Mouse (Mus musculus): Measurements from ENCODE around the gene Htra1. TPM values are rescaled to one million over a fixed set of nuclear protein-coding genes. Genes with fewer than 3 reads are reported as not detected.

Htra1 gene
- polyA plus RNA-seq, 1 experiment from 2014 or later, result 20.4 TPM

DNA sequence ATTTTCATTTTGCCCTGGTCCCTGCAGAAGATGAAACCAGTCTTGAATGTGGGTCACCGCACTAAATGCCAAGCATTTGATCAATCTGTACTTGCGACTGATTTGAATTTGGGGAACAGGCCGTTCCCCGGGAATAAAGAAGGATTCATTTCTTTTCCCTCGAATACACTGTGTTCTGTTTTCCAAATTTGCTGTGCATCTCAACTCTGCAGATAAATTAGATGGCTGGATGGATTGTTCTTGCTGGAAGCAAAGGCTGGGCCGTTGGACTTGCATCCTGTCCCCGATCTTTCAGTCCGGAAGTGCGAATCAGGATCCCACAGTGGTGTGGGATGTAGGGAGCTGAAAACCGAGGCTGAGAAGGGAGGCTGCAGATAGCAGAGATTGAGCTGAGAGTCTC is 17.5 kb downstream of the Htra1 start:
- Histone ChIP-seq H3K9ac (replicated peaks; ENCODE audit: low read depth, low read length) (no peak overlapping the region), H3K27me3 (replicated peaks; ENCODE audit: control insufficient read depth, insufficient read depth, low read length) (no peaks in the 10 kb centered on the region), H3K27ac (ENCODE audit: low read length) (no peak overlapping the region), H3K9me3 (ENCODE audit: control insufficient read depth, low read length) (no peaks in the 10 kb centered on the region), H3K36me3 (ENCODE audit: control insufficient read depth, insufficient read depth) (no peaks in the 10 kb centered on the region), H3K4me2 (ENCODE audit: low read length) (no peak overlapping the region), H3K4me1 (replicated peaks; ENCODE audit: control insufficient read depth, insufficient read depth, low read length) (peaks cover 8% of the 10 kb centered on the region), H3K4me3 (replicated peaks; ENCODE audit: low read length) (no peak overlapping the region)
- 88% methylated on average over 10 of the region's 10 CpGs for WGBS
- ATAC-seq, result no peak

DNA sequence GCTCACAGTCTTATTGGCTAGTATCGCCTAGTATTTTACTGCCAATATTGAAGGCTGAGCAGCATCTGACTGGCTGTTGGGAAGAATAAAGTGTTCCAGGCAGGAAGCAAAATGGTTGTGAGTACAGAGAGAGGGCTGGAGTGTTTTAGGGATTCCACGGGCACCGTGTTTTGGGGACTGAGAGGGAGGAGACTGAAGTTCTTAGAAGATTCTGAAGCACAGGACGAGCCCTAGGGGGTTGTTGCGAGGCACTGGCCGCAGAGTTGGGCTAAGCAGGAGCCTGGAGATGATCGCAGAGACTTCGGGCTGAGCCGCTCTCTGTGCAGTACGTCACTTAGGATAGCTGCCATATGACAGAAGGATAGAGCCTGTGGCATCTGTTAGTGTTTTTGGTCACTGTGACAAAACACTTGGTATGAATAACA is 18.3 kb downstream of the Htra1 start:
- H3K9ac ChIP-seq (replicated peaks; ENCODE audit: low read depth, low read length), result no peak overlapping the region
- H3K9me3 ChIP-seq (ENCODE audit: control insufficient read depth, low read length), result no peaks in the 10 kb centered on the region
- no peak overlapping the region for H3K4me2 ChIP-seq (ENCODE audit: low read length)
- H3K36me3 ChIP-seq (ENCODE audit: control insufficient read depth, insufficient read depth), result no peaks in the 10 kb centered on the region
- H3K27ac ChIP-seq (ENCODE audit: low read length), result peak overlapping the region; percentile 4; the same call in 1 of the 2 replicates
- peaks cover 3% of the 10 kb centered on the region for H3K4me1 ChIP-seq (replicated peaks; ENCODE audit: control insufficient read depth, insufficient read depth, low read length)
- peak; percentile 65; the same call in 1 of the 2 replicates for ATAC-seq
- no peaks in the 10 kb centered on the region for H3K27me3 ChIP-seq (replicated peaks; ENCODE audit: control insufficient read depth, insufficient read depth, low read length)
- H3K4me3 ChIP-seq (replicated peaks; ENCODE audit: low read length), result no peak overlapping the region
- 76% methylated on average over 10 of the region's 10 CpGs for WGBS

DNA sequence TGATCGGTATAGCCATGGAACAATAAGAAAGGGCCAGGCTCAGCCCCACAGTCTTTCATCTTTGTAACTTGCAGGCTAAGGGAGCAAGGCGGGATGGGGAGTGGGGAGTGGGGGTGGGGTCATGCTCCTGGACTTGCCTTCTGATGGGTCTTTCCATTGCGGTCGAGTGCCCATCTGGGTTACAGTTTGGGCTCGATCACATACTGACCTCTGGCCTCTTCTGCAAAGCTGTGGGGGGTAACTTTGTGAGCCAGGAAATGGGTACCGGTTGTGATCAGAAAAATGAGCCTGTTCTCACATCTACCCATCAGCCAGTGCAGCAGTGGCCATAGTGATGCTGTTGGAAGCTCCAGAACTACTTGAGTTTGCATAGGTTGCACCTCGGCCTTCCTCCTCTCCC is 22.6 kb downstream of the Htra1 start:
- Histone ChIP-seq H3K4me1 (replicated peaks; ENCODE audit: control insufficient read depth, insufficient read depth, low read length) (no peaks in the 10 kb centered on the region), H3K4me2 (ENCODE audit: low read length) (no peak overlapping the region), H3K9ac (replicated peaks; ENCODE audit: low read depth, low read length) (no peak overlapping the region), H3K9me3 (ENCODE audit: control insufficient read depth, low read length) (no peaks in the 10 kb centered on the region), H3K4me3 (replicated peaks; ENCODE audit: low read length) (no peak overlapping the region), H3K27me3 (replicated peaks; ENCODE audit: control insufficient read depth, insufficient read depth, low read length) (no peaks in the 10 kb centered on the region), H3K36me3 (ENCODE audit: control insufficient read depth, insufficient read depth) (no peaks in the 10 kb centered on the region), H3K27ac (ENCODE audit: low read length) (no peak overlapping the region)
- WGBS, result 66% methylated on average over 7 of the region's 7 CpGs
- no peak for ATAC-seq

DNA sequence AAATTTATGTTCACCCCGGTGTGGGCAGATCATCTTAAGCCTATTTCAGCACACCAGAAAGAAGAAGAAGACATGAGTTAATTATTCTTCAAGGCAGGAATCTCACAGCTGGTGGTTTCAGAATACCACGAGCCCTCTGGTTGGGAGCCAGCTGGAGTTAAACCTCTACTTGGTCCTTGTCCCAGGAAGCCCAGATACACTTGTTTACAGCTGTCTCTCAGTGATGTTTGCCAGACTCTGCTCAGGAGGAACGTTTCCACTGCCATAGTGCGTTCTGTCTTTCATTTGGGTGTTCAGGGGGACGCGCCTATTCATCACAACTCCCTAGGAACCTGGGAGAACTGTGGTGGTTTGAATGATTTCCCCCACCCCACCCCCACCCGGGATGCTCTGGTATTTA is 24.0 kb downstream of the Htra1 start:
- Histone ChIP-seq H3K27ac (ENCODE audit: low read length) (no peak overlapping the region; the same call in 1 of the 2 replicates), H3K27me3 (replicated peaks; ENCODE audit: control insufficient read depth, insufficient read depth, low read length) (no peaks in the 10 kb centered on the region), H3K4me1 (replicated peaks; ENCODE audit: control insufficient read depth, insufficient read depth, low read length) (no peaks in the 10 kb centered on the region), H3K4me3 (replicated peaks; ENCODE audit: low read length) (no peak overlapping the region), H3K9ac (replicated peaks; ENCODE audit: low read depth, low read length) (no peak overlapping the region), H3K9me3 (ENCODE audit: control insufficient read depth, low read length) (no peaks in the 10 kb centered on the region), H3K36me3 (ENCODE audit: control insufficient read depth, insufficient read depth) (no peaks in the 10 kb centered on the region), H3K4me2 (ENCODE audit: low read length) (no peak overlapping the region)
- ATAC-seq, result no peak
- WGBS, result 43% methylated on average over 7 of the region's 7 CpGs

DNA sequence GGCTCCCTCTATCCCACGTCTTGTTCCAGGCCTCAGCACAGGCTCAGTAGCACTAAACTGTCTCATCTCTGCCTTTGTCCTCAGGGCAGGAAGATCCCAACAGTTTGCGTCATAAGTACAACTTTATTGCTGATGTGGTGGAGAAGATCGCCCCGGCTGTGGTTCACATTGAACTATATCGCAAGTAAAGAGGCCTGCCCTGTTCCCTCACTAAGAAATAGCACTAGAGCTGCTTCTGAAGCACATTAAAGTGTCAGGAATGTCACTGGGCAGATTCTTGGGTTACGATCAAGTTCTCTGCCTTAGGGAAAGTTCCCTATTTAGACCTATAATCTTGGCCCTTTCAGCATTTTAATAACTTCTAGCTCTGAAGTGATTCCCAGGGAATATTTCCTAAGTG is 25.5 kb downstream of the Htra1 start:
- H3K36me3 ChIP-seq (ENCODE audit: control insufficient read depth, insufficient read depth), result no peaks in the 10 kb centered on the region

DNA sequence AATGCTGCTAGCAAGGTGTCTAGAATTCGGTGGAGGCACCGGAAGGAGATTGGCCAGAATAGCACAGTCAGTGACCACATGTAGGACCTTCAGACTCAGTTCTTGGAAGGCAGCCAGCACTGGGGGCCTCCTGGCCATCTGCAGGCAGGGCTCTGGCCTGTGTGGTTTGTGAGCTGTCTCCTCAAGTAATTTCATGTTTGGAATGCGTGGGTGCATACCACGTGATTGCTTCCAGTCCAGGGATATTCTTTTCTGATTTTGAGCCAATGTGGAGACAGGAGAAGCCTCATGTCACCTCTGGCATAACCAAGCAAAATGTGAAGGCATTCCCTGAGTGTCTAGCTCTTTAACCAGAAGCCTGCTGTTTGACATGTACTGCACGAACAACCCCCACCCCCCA is 28.8 kb downstream of the Htra1 start:
- Histone ChIP-seq H3K27me3 (replicated peaks; ENCODE audit: control insufficient read depth, insufficient read depth, low read length) (no peaks in the 10 kb centered on the region), H3K9ac (replicated peaks; ENCODE audit: low read depth, low read length) (no peak overlapping the region), H3K36me3 (ENCODE audit: control insufficient read depth, insufficient read depth) (no peaks in the 10 kb centered on the region), H3K4me3 (replicated peaks; ENCODE audit: low read length) (no peak overlapping the region), H3K4me2 (ENCODE audit: low read length) (no peak overlapping the region), H3K4me1 (replicated peaks; ENCODE audit: control insufficient read depth, insufficient read depth, low read length) (peaks cover 20% of the 10 kb centered on the region), H3K27ac (ENCODE audit: low read length) (no peak overlapping the region), H3K9me3 (ENCODE audit: control insufficient read depth, low read length) (no peaks in the 10 kb centered on the region)
- WGBS, result 64% methylated on average over 5 of the region's 5 CpGs
- ATAC-seq, result no peak

More for the DNA sequence above, 25.5 kb downstream of the Htra1 start:
- ATAC-seq, result no peak
- Histone ChIP-seq H3K9me3 (ENCODE audit: control insufficient read depth, low read length) (no peaks in the 10 kb centered on the region), H3K4me2 (ENCODE audit: low read length) (no peak overlapping the region), H3K4me1 (replicated peaks; ENCODE audit: control insufficient read depth, insufficient read depth, low read length) (peaks cover 13% of the 10 kb centered on the region), H3K9ac (replicated peaks; ENCODE audit: low read depth, low read length) (no peak overlapping the region), H3K27ac (ENCODE audit: low read length) (no peak overlapping the region), H3K4me3 (replicated peaks; ENCODE audit: low read length) (no peak overlapping the region), H3K27me3 (replicated peaks; ENCODE audit: control insufficient read depth, insufficient read depth, low read length) (no peaks in the 10 kb centered on the region)
- 93% methylated on average over 6 of the region's 6 CpGs for WGBS

DNA sequence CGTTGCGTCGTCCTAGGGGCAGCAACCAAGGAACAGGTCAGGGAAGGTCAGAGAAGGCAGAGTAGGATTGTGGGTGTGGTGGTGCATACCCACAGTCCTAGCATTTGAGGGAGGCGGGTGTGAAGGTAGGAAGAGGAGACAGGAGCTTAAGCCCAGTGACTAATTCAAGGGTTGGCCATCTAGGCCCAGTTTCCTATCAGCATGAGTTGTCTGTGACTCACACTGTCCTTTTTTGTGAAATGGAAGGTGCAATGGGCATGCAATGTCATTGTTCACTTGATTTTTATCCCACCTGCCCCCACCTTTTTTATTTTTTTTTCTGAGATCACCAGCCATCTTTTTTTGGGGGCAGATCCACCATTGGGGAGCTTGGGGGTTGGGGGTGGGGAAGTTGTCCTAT is 29.5 kb downstream of the Htra1 start:
- Histone ChIP-seq H3K4me1 (replicated peaks; ENCODE audit: control insufficient read depth, insufficient read depth, low read length) (peaks cover 21% of the 10 kb centered on the region), H3K4me2 (ENCODE audit: low read length) (no peak overlapping the region), H3K36me3 (ENCODE audit: control insufficient read depth, insufficient read depth) (no peaks in the 10 kb centered on the region), H3K27me3 (replicated peaks; ENCODE audit: control insufficient read depth, insufficient read depth, low read length) (no peaks in the 10 kb centered on the region), H3K4me3 (replicated peaks; ENCODE audit: low read length) (no peak overlapping the region), H3K9me3 (ENCODE audit: control insufficient read depth, low read length) (no peaks in the 10 kb centered on the region), H3K9ac (replicated peaks; ENCODE audit: low read depth, low read length) (no peak overlapping the region; the same call in 1 of the 2 replicates), H3K27ac (ENCODE audit: low read length) (peak overlapping the region; percentile 59)
- ATAC-seq, result no peak
- 96% methylated on average over 4 of the region's 4 CpGs for WGBS

DNA sequence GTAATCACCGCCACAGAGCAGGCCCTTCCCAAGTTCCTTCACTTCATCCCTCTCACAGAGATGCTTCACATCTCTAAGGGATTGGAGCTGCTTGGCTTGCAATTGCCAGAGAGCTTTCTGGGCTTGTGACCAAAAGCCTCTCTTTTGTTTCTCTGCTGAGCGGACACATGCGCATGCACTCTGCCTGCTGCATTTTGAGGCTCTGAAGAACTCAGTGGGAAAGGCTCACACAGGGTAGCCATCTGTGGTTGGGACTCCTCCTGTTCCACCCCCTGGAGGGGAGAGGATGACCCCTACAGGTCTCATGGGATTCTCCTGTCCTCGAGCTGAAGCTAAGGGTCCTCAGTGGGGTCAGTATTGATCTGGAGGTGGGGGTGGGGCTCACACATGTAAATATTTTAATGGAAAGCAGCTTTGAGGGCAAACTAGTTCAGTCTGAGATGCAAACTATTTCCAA is 30.0 kb downstream of the Htra1 start:
- Histone ChIP-seq H3K4me3 (replicated peaks; ENCODE audit: low read length) (no peak overlapping the region), H3K36me3 (ENCODE audit: control insufficient read depth, insufficient read depth) (no peaks in the 10 kb centered on the region), H3K27ac (ENCODE audit: low read length) (peak overlapping the region; percentile 59), H3K4me1 (replicated peaks; ENCODE audit: control insufficient read depth, insufficient read depth, low read length) (peaks cover 21% of the 10 kb centered on the region), H3K9me3 (ENCODE audit: control insufficient read depth, low read length) (no peaks in the 10 kb centered on the region), H3K27me3 (replicated peaks; ENCODE audit: control insufficient read depth, insufficient read depth, low read length) (no peaks in the 10 kb centered on the region), H3K4me2 (ENCODE audit: low read length) (no peak overlapping the region), H3K9ac (replicated peaks; ENCODE audit: low read depth, low read length) (no peak overlapping the region; the same call in 1 of the 2 replicates)
- peak; percentile 86 for ATAC-seq
- 37% methylated on average over 4 of the region's 4 CpGs for WGBS

DNA sequence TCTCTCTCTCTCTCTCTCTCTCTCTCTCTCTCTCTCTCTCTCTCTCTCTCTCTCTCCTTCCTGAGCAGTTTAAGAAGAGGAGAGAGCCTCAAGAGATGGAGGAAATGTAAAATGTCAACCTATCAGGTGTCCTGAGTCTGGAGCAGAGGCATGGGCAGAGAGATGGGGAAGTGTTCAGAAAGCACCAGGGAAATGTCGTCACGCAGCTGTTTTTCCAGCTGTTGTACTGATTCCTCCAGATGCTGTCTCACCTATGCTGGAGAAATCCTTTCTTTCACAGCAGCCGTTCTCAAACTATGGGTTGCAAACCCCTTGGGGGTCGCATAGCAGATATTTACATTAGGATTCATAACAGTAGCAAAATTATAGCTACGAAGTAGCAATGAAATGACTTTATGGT is 30.5 kb downstream of the Htra1 start:
- peaks cover 21% of the 10 kb centered on the region for H3K4me1 ChIP-seq (replicated peaks; ENCODE audit: control insufficient read depth, insufficient read depth, low read length)
- ATAC-seq, result no peak
- no peaks in the 10 kb centered on the region for H3K36me3 ChIP-seq (ENCODE audit: control insufficient read depth, insufficient read depth)
- H3K27me3 ChIP-seq (replicated peaks; ENCODE audit: control insufficient read depth, insufficient read depth, low read length), result no peaks in the 10 kb centered on the region
- H3K4me3 ChIP-seq (replicated peaks; ENCODE audit: low read length), result no peak overlapping the region
- no peak overlapping the region for H3K27ac ChIP-seq (ENCODE audit: low read length)
- no peak overlapping the region for H3K9ac ChIP-seq (replicated peaks; ENCODE audit: low read depth, low read length)
- WGBS, result 88% methylated on average over 5 of the region's 5 CpGs
- H3K4me2 ChIP-seq (ENCODE audit: low read length), result no peak overlapping the region
- H3K9me3 ChIP-seq (ENCODE audit: control insufficient read depth, low read length), result no peaks in the 10 kb centered on the region

DNA sequence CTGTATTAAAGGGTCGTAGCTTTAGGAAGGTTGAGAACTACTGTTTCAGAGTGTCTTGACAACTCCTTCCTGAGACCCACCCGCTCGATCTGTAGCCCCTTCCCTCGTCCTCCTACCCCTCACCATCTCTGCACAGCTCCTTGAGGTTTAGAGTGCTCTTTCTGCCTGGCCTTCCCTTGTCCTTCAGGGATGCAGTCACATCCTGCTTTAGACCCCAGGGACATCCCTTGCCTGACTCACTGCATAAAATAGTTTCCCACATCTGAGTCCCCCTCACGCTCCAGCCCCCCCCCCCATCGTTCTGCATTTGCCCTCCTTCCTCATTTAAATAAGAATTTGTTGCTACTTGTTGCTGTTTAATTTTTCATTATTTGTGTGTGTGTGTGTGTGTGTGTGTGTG is 31.0 kb downstream of the Htra1 start:
- H3K4me2 ChIP-seq (ENCODE audit: low read length), result no peak overlapping the region
- H3K36me3 ChIP-seq (ENCODE audit: control insufficient read depth, insufficient read depth), result no peaks in the 10 kb centered on the region
- WGBS, result 77% methylated on average over 6 of the region's 6 CpGs
- no peak overlapping the region for H3K27ac ChIP-seq (ENCODE audit: low read length)
- H3K9me3 ChIP-seq (ENCODE audit: control insufficient read depth, low read length), result no peaks in the 10 kb centered on the region
- H3K27me3 ChIP-seq (replicated peaks; ENCODE audit: control insufficient read depth, insufficient read depth, low read length), result no peaks in the 10 kb centered on the region
- H3K4me3 ChIP-seq (replicated peaks; ENCODE audit: low read length), result no peak overlapping the region
- ATAC-seq, result no peak
- peaks cover 21% of the 10 kb centered on the region for H3K4me1 ChIP-seq (replicated peaks; ENCODE audit: control insufficient read depth, insufficient read depth, low read length)
- H3K9ac ChIP-seq (replicated peaks; ENCODE audit: low read depth, low read length), result no peak overlapping the region

Data from forebrain, embryonic 16.5 days (tissue).